Mouse (Mus musculus) MEL (cell line): ENCODE measurements at regions not wholly inside any gene's neighbourhood (a gene's known extent, or its start where the extent isn't known, plus 50 kb on each side); places are given as distances from the start of the nearest gene placed in this dataset.

Experiments
- DNase-seq: peaks from one replicate; pipeline ENCODE4 v3.0.0; 2011; ENCODE audit warnings: low read depth, low spot score
- H3K27ac ChIP-seq: 2 replicates; pipeline ENCODE4 v1.5.1; 2012; ENCODE audit warnings: low read depth, mild to moderate bottlenecking, control low read depth, low read length, moderate library complexity; ENCODE audit not compliant: control insufficient read depth
- H3K27me3 ChIP-seq, 2 experiments: fragments of 150-350 bp in 1 of 2; sonication (generic) in 1 of 2; 2 replicates each; pipeline ENCODE4 v1.6.1; 2012; ENCODE audit warnings: low read length in 2 of 2, mild to moderate bottlenecking in 2 of 2, improper control_type of control experiment in 1 of 2, moderate library complexity in 1 of 2; ENCODE audit not compliant: insufficient read depth in 2 of 2, control insufficient read depth in 1 of 2
- H3K36me3 ChIP-seq, 2 experiments: 2 replicates each; pipeline ENCODE4 v1.6.1; 2012 to 2014; ENCODE audit warnings: low read length in 2 of 2, improper control_type of control experiment in 1 of 2, inconsistent platforms in 1 of 2, mild to moderate bottlenecking in 1 of 2; ENCODE audit not compliant: insufficient read depth in 2 of 2, control insufficient read depth in 1 of 2
- H3K4me1 ChIP-seq, 2 experiments: fragments of 150-350 bp in 1 of 2; sonication (generic) in 1 of 2; 2 replicates each; pipeline ENCODE4 v1.6.1; 2012; ENCODE audit warnings: low read length in 2 of 2, improper control_type of control experiment in 1 of 2, mild to moderate bottlenecking in 1 of 2; ENCODE audit not compliant: insufficient read depth in 2 of 2, control insufficient read depth in 1 of 2
- H3K4me3 ChIP-seq, 2 experiments: fragments of 150-350 bp in 1 of 2; sonication (generic) in 1 of 2; 2 replicates each; pipeline ENCODE4 v1.5.1; 2012; ENCODE audit warnings: low read depth in 2 of 2, low read length in 2 of 2, mild to moderate bottlenecking in 2 of 2, moderate library complexity in 2 of 2, control low read depth in 1 of 2, improper control_type of control experiment in 1 of 2; ENCODE audit not compliant: control insufficient read depth in 1 of 2, insufficient read depth in 1 of 2
- H3K79me2 ChIP-seq: 2 replicates; pipeline ENCODE4 v1.6.1; 2012; ENCODE audit warnings: mild to moderate bottlenecking, low read length, moderate library complexity; ENCODE audit not compliant: control insufficient read depth, poor library complexity, insufficient read depth
- H3K9ac ChIP-seq: 2 replicates; pipeline ENCODE4 v1.6.1; 2012; ENCODE audit warnings: low read depth, mild to moderate bottlenecking, control low read depth, low read length, moderate library complexity; ENCODE audit not compliant: control insufficient read depth, poor library complexity, severe bottlenecking
- H3K9me3 ChIP-seq: fragments of 150-350 bp; sonication (generic); replicated peaks from 2 replicates; pipeline ENCODE4 v1.6.1; 2012; ENCODE audit warnings: mild to moderate bottlenecking, low read length, improper control_type of control experiment, moderate library complexity; ENCODE audit not compliant: insufficient read depth
- CTCF ChIP-seq, 3 experiments: IDR thresholded peaks in 2 of 3; conservative IDR thresholded peaks in 1 of 3; 2 replicates each; pipeline ENCODE4 v1.5.1; 2011 to 2012; ENCODE audit warnings: low read length in 3 of 3, low read depth in 2 of 3, mild to moderate bottlenecking in 2 of 3, improper control_type of control experiment in 1 of 3, inconsistent platforms in 1 of 3, mixed read lengths in 1 of 3, moderate library complexity in 1 of 3; ENCODE audit not compliant: control insufficient read depth in 1 of 3, insufficient read depth in 1 of 3, poor library complexity in 1 of 3, severe bottlenecking in 1 of 3
- ELF1 ChIP-seq: IDR thresholded peaks from 2 replicates; pipeline ENCODE4 v1.6.1; 2014; ENCODE audit warnings: low read depth, mild to moderate bottlenecking, inconsistent platforms, low read length, improper control_type of control experiment, moderate library complexity
- EP300 ChIP-seq, 2 experiments: IDR thresholded peaks; 2 replicates each; pipeline ENCODE4 v1.6.1; 2011; ENCODE audit warnings: improper control_type of control experiment in 2 of 2, low read length in 2 of 2, low read depth in 1 of 2, mild to moderate bottlenecking in 1 of 2
- ETS1 ChIP-seq: IDR thresholded peaks from 2 replicates; pipeline ENCODE4 v1.6.1; 2012; ENCODE audit warnings: low read depth, mild to moderate bottlenecking, inconsistent platforms, low read length, improper control_type of control experiment, moderate library complexity
- GABPA ChIP-seq: IDR thresholded peaks from 2 replicates; pipeline ENCODE4 v1.6.1; 2012; ENCODE audit warnings: low read depth, mild to moderate bottlenecking, inconsistent platforms, low read length, improper control_type of control experiment, moderate library complexity
- HCFC1 ChIP-seq: IDR thresholded peaks from 2 replicates; pipeline ENCODE4 v1.6.1; 2012; ENCODE audit warnings: low read depth, mild to moderate bottlenecking, inconsistent platforms, low read length, improper control_type of control experiment, moderate library complexity
- MAFK ChIP-seq: IDR thresholded peaks from 2 replicates; pipeline ENCODE4 v1.6.1; 2011; ENCODE audit warnings: low read depth, mild to moderate bottlenecking, low read length, improper control_type of control experiment, borderline replicate concordance
- MAX ChIP-seq: IDR thresholded peaks from 2 replicates; pipeline ENCODE4 v1.6.1; 2011; ENCODE audit warnings: low read length, improper control_type of control experiment
- MAZ ChIP-seq: IDR thresholded peaks from 2 replicates; pipeline ENCODE4 v1.6.1; 2012; ENCODE audit warnings: low read depth, mild to moderate bottlenecking, inconsistent platforms, low read length, improper control_type of control experiment
- MEF2A ChIP-seq: IDR thresholded peaks from 2 replicates; pipeline ENCODE4 v1.6.1; 2014; ENCODE audit warnings: low read depth, mild to moderate bottlenecking, inconsistent platforms, low read length, improper control_type of control experiment; ENCODE audit not compliant: poor library complexity, insufficient replicate concordance, severe bottlenecking; ENCODE audit errors: extremely low read depth
- MXI1 ChIP-seq: IDR thresholded peaks from 2 replicates; pipeline ENCODE4 v1.6.1; 2011; ENCODE audit warnings: mild to moderate bottlenecking, low read depth, low read length, improper control_type of control experiment
- MYB ChIP-seq: IDR thresholded peaks from 2 replicates; pipeline ENCODE4 v1.6.1; 2011; ENCODE audit warnings: mild to moderate bottlenecking, low read depth, low read length, improper control_type of control experiment
- MYC ChIP-seq: IDR thresholded peaks from 2 replicates; pipeline ENCODE4 v1.6.1; 2011; ENCODE audit warnings: low read depth, mild to moderate bottlenecking, low read length, improper control_type of control experiment, moderate library complexity
- NELFE ChIP-seq: IDR thresholded peaks from 2 replicates; pipeline ENCODE4 v1.6.1; 2011; ENCODE audit warnings: low read depth, low read length, improper control_type of control experiment
- RAD21 ChIP-seq: IDR thresholded peaks from 2 replicates; pipeline ENCODE4 v1.6.1; 2011; ENCODE audit warnings: mild to moderate bottlenecking, low read depth, low read length, improper control_type of control experiment
- RCOR1 ChIP-seq: IDR thresholded peaks from 2 replicates; pipeline ENCODE4 v1.6.1; 2012; ENCODE audit warnings: low read depth, mild to moderate bottlenecking, inconsistent platforms, low read length, improper control_type of control experiment
- TAL1 ChIP-seq: IDR thresholded peaks from 2 replicates; pipeline ENCODE4 v1.6.1; 2012; ENCODE audit warnings: mild to moderate bottlenecking, inconsistent platforms, low read length, moderate library complexity, mixed read lengths
- UBTF ChIP-seq: IDR thresholded peaks from 2 replicates; pipeline ENCODE4 v1.6.1; 2012; ENCODE audit warnings: low read depth, mild to moderate bottlenecking, inconsistent platforms, low read length, improper control_type of control experiment, moderate library complexity, borderline replicate concordance; ENCODE audit not compliant: insufficient read depth
- USF1 ChIP-seq: IDR thresholded peaks from 2 replicates; pipeline ENCODE4 v1.6.1; 2014; ENCODE audit warnings: low read depth, mild to moderate bottlenecking, inconsistent platforms, low read length, improper control_type of control experiment, moderate library complexity
- ZC3H11A ChIP-seq: IDR thresholded peaks from 2 replicates; pipeline ENCODE4 v1.6.1; 2012; ENCODE audit warnings: low read depth, mild to moderate bottlenecking, inconsistent platforms, low read length, improper control_type of control experiment
- ZKSCAN1 ChIP-seq: IDR thresholded peaks from 2 replicates; pipeline ENCODE4 v1.6.1; 2012; ENCODE audit warnings: low read depth, mild to moderate bottlenecking, inconsistent platforms, low read length, improper control_type of control experiment, moderate library complexity
- ZMIZ1 ChIP-seq: IDR thresholded peaks from 2 replicates; pipeline ENCODE4 v1.6.1; 2012; ENCODE audit warnings: low read depth, mild to moderate bottlenecking, inconsistent platforms, low read length, improper control_type of control experiment, moderate library complexity

DNA sequence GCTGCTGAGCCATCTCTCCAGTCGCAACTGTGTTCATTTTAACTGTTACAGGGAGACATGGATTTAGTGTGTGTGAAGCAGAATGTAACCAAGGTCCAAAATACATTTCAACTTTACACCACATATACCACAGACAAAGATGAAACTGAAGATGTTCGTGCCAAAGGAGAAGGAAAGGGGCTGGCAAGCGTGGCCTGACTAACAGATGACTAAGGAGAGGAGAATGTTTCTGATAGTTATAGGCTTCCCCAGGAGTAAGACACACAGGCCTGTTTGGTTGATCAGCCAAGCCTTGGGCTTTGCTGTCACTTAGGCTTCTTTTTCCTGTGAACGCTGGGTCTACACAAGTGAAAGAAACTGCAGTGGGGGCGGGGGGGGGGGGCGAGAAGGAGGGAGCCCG, 189.8 kb downstream of the Btg1 start:
- TF ChIP-seq GABPA (no peak), UBTF (no peak)
- Histone ChIP-seq H3K4me3 (no peak overlapping the region), H3K27ac (no peak overlapping the region), H3K36me3 (no peaks in the 10 kb centered on the region), H3K27me3 (no peaks in the 10 kb centered on the region), H3K9me3 (no peaks in the 10 kb centered on the region), H3K4me1 (no peaks in the 10 kb centered on the region), H3K9ac (no peak overlapping the region), H3K79me2 (no peaks in the 10 kb centered on the region)
- DNase-seq, result no peak

DNA sequence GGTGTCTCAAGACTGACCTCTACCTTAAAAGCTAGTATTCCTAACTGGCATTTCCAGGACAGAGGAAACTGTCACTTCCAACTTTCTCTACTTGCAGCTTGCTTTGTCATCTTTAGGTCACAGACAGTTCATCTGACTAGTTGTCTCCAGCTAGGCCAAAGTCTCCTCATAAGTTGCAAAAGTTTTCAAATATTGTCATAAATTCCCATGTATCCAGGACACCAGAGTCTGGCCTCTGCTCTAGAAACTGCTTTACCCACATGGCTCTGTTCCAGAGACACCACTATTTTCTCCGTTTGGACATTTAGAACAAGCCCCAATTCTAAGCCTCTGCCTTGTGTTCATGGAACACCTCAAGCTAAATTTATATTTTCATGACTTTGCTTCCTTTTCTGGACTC, 205.0 kb downstream of the Btg1 start:
- Histone ChIP-seq H3K4me1 (no peaks in the 10 kb centered on the region), H3K4me3 (no peak overlapping the region)

DNA sequence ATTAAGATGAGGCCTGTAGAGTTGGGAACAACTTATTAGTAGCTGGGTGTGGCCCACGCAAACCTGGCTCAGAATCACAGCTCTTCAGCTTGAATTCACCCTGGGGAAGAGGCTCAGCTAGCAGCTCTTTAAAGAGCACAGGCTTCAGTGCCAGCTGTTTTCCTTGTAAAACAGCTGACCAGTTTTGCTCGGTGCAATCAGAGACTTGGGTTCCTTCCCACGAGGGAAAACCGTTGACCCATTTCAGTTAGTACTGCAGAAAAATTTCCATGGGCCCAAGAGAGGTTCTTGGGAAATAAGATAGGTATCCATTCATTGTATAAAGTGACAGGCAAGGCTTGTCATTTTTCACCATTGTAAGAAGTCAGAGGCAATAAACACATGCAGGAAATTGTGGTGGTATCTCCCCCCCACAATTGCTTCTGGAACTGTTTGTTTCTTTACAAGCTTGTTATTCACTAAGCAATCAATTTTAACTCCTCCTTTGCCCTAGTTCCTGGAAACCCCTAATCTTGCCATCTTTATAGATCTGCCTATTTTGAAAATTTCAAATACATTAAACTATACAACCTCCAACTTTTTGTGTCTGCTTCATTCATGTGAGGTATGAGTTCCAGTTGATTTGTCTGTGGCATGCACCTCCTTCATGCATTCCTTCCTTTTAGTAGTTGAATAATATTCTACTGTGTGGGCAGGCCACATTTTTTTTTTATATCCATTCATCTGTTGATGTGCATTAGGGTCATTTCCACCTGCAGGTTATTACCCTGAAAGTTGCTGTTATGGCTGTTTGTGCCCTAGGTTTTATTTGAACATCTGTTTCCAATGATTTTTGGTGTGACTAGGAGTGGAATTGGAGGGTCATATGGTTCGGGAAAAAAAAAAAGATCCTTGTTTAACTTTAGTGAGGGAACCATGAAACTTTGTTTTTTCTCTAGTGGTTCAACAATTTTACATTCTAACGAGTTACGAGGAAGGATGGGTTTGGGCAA, 205.8 kb downstream of the Btg1 start:
- Histone ChIP-seq H3K36me3 (no peaks in the 10 kb centered on the region), H3K27ac (no peak overlapping the region), H3K27me3 (no peaks in the 10 kb centered on the region), H3K79me2 (no peaks in the 10 kb centered on the region), H3K9ac (no peak overlapping the region), H3K9me3 (no peaks in the 10 kb centered on the region), H3K4me1 (no peaks in the 10 kb centered on the region), H3K4me3 (no peak overlapping the region)
- DNase-seq, result no peak
- TF ChIP-seq GABPA, result no peak
- TF ChIP-seq MAFK, result no peak
- no peak for TF ChIP-seq MEF2A
- no peak for TF ChIP-seq CTCF (IDR thresholded peaks at IDR 0.05 in 2 of 3, conservative IDR thresholded peaks at IDR 0.05 in 1 of 3; ENCODE audit: control insufficient read depth in 1 of 3, insufficient read depth in 1 of 3, low read depth in 2 of 3, low read length in 3 of 3, poor library complexity in 1 of 3, severe bottlenecking in 1 of 3)
- TF ChIP-seq MAZ, result no peak
- TF ChIP-seq MYC, result no peak
- no peak for TF ChIP-seq MXI1
- TF ChIP-seq ZC3H11A, result no peak
- TF ChIP-seq HCFC1, result no peak
- TF ChIP-seq RAD21, result no peak
- TF ChIP-seq ZMIZ1, result no peak
- TF ChIP-seq TAL1, result no peak
- no peak for TF ChIP-seq RCOR1
- no peak for TF ChIP-seq ELF1

More for the DNA sequence above, 205.0 kb downstream of the Btg1 start:
- Histone ChIP-seq H3K9me3 (no peaks in the 10 kb centered on the region), H3K9ac (no peak overlapping the region), H3K36me3 (no peaks in the 10 kb centered on the region), H3K27me3 (no peaks in the 10 kb centered on the region), H3K79me2 (no peaks in the 10 kb centered on the region), H3K27ac (no peak overlapping the region)
- no peak for DNase-seq
- TF ChIP-seq RAD21 (no peak), NELFE (no peak), ELF1 (no peak), RCOR1 (no peak), ZKSCAN1 (no peak), MYB (no peak), ETS1 (no peak), EP300 (IDR thresholded peaks at IDR 0.05; ENCODE audit: low read depth in 1 of 2, low read length in 2 of 2) (no peak), USF1 (no peak), MAFK (no peak), MAX (no peak), TAL1 (no peak)
- TF ChIP-seq, all 39 proteins: peak for 0
